Mouse (Mus musculus): ENCODE measurements at regions not wholly inside any gene's neighbourhood (a gene's known extent, or its start where the extent isn't known, plus 50 kb on each side); places are given as distances from the start of the nearest gene placed in this dataset.
"Not testable (repeated sequence)": the region's sequence is repeated elsewhere in the genome, so short reads cannot be mapped to it uniquely, and the experiment has no call there.

DNA sequence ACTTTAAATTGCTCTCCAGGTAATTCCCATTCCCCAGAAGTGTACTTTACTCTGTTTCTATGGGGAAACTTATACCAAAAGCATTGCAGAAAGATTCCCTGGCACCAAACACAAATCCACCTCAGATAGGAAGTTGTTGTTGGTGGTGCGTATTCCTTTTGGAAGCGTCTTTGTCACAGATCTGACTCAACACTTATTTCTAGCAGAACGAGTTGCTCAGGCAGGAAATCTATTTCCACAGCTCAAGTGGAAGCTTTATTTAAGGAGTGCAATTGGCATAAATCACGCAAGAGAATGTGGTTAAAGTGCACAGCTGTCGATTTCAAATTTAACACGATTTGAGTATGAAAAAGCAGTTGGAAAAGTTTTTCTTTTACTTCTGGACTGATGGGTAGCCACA lies 436.9 kb upstream of the Ghitm start:
- DNase-seq (ENCODE audit: low spot score) (no peak), ATAC-seq (ENCODE audit: low FRiP score, low read depth) (no peak)
- 65% methylated on average over 6 of the region's 6 CpGs for WGBS
- no peak overlapping the region for H3K4me3 ChIP-seq (replicated peaks; ENCODE audit: low read length)
- H3K9ac ChIP-seq (ENCODE audit: low read depth, low read length, severe bottlenecking): no peak overlapping the region
- no peak overlapping the region for H3K27ac ChIP-seq (replicated peaks; ENCODE audit: low read depth, low read length)
- no peak overlapping the region for H3K4me2 ChIP-seq (replicated peaks; ENCODE audit: low read depth, low read length, severe bottlenecking)
- H3K4me1 ChIP-seq (ENCODE audit: control insufficient read depth, insufficient read depth, low read length): no peaks in the 10 kb centered on the region
- H3K9me3 ChIP-seq (ENCODE audit: control insufficient read depth, low read length): no peaks in the 10 kb centered on the region
- no peak for TF ChIP-seq POLR2A (IDR thresholded peaks at IDR 0.05; ENCODE audit: borderline replicate concordance, extremely low read depth, insufficient read depth, insufficient read length)
- no peaks in the 10 kb centered on the region for H3K36me3 ChIP-seq (ENCODE audit: control insufficient read depth, insufficient read depth, low read length)
- H3K27me3 ChIP-seq (ENCODE audit: control insufficient read depth, insufficient read depth, low read length): no peaks in the 10 kb centered on the region

DNA sequence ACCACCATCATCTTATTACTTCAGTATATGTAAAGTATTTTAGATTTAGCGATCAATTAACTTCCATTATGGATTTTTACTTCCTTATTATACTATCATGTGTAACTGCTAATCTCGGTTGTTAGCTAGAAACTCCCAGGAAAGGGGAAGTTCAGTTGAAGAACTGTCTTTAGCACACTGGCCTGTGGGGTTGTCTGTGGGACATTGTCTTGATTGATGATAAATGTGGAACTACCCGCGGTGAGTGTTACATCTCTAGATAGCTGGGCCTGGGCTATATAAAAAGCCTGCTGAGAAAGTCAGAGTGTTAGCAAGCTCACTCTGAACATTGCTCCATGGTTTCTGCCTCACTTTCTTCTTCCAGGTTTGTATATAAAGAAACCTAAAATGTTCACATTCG lies 423.2 kb upstream of the Ghitm start:
- Histone ChIP-seq H3K36me3 (ENCODE audit: control insufficient read depth, insufficient read depth, low read length) (no peaks in the 10 kb centered on the region), H3K4me2 (replicated peaks; ENCODE audit: low read depth, low read length, severe bottlenecking) (no peak overlapping the region), H3K4me1 (ENCODE audit: control insufficient read depth, insufficient read depth, low read length) (no peaks in the 10 kb centered on the region), H3K9ac (ENCODE audit: low read depth, low read length, severe bottlenecking) (no peak overlapping the region), H3K27me3 (ENCODE audit: control insufficient read depth, insufficient read depth, low read length) (no peaks in the 10 kb centered on the region), H3K9me3 (ENCODE audit: control insufficient read depth, low read length) (no peaks in the 10 kb centered on the region), H3K27ac (replicated peaks; ENCODE audit: low read depth, low read length) (no peak overlapping the region), H3K4me3 (replicated peaks; ENCODE audit: low read length) (no peak overlapping the region)
- no peak for TF ChIP-seq POLR2A (IDR thresholded peaks at IDR 0.05; ENCODE audit: borderline replicate concordance, extremely low read depth, insufficient read depth, insufficient read length)
- no peak for DNase-seq (ENCODE audit: low spot score)
- no peak for ATAC-seq (ENCODE audit: low FRiP score, low read depth)
- 80% methylated on average over 5 of the region's 5 CpGs for WGBS

DNA sequence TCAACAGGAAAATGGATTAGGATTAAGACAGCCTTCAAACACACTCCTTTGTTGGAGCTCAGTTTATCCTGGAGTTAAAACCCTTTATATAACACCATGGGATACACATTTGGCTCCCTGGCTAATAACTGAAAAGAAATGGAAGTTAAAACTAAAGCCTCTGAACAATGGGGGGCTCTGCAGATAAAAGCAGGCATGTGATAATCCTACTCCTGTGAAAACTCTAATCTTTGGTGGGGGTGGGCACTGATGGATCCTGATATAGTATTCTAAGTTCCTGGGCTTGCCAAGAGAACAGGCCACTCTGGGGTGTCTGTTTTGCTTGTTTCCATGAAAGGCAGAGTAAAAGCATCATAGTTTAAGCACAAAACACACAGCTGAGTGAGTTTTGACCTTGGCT lies 388.5 kb upstream of the Ghitm start:
- H3K4me1 ChIP-seq (ENCODE audit: control insufficient read depth, insufficient read depth, low read length): no peaks in the 10 kb centered on the region
- no peaks in the 10 kb centered on the region for H3K36me3 ChIP-seq (ENCODE audit: control insufficient read depth, insufficient read depth, low read length)
- no peak overlapping the region for H3K4me3 ChIP-seq (replicated peaks; ENCODE audit: low read length)
- no peak overlapping the region for H3K4me2 ChIP-seq (replicated peaks; ENCODE audit: low read depth, low read length, severe bottlenecking)
- ATAC-seq (ENCODE audit: low FRiP score, low read depth): no peak
- no peak overlapping the region for H3K27ac ChIP-seq (replicated peaks; ENCODE audit: low read depth, low read length)
- no peaks in the 10 kb centered on the region for H3K27me3 ChIP-seq (ENCODE audit: control insufficient read depth, insufficient read depth, low read length)
- H3K9ac ChIP-seq (ENCODE audit: low read depth, low read length, severe bottlenecking): no peak overlapping the region
- TF ChIP-seq POLR2A (IDR thresholded peaks at IDR 0.05; ENCODE audit: borderline replicate concordance, extremely low read depth, insufficient read depth, insufficient read length): no peak
- DNase-seq (ENCODE audit: low spot score): no peak
- no peaks in the 10 kb centered on the region for H3K9me3 ChIP-seq (ENCODE audit: control insufficient read depth, low read length)

DNA sequence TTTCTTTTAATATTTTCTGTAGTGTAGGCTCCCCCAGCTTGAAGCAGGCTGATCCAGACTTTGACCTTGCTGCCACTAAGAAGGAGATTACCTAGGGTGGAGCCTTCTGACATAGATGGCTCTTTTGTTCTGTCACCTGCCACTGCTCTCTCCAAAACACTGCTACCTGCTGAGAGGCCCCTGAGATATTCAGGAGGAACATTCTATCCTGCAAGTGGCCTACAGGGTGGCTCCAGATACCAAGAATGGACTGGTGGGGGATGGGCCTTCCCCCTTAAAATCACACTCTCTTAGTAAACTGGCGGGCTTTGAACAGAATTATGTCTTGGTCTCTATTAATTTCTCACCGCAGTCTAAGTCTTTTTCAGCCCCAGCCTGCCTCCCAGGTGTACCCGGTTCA lies 385.6 kb upstream of the Ghitm start:
- H3K27me3 ChIP-seq (ENCODE audit: control insufficient read depth, insufficient read depth, low read length); H3K4me3 ChIP-seq (replicated peaks; ENCODE audit: low read length); H3K4me2 ChIP-seq (replicated peaks; ENCODE audit: low read depth, low read length, severe bottlenecking); ATAC-seq (ENCODE audit: low FRiP score, low read depth); H3K36me3 ChIP-seq (ENCODE audit: control insufficient read depth, insufficient read depth, low read length); H3K9ac ChIP-seq (ENCODE audit: low read depth, low read length, severe bottlenecking); H3K9me3 ChIP-seq (ENCODE audit: control insufficient read depth, low read length); H3K27ac ChIP-seq (replicated peaks; ENCODE audit: low read depth, low read length); H3K4me1 ChIP-seq (ENCODE audit: control insufficient read depth, insufficient read depth, low read length); DNase-seq (ENCODE audit: low spot score): not testable (repeated sequence)
- 77% methylated on average over 3 of the region's 3 CpGs for WGBS

GRCm38 (mm10) chr14:37505314-37505713 lies 370.2 kb upstream of the Ghitm start:
- Histone ChIP-seq H3K4me3 (replicated peaks; ENCODE audit: low read length) (no peak overlapping the region), H3K9me3 (ENCODE audit: control insufficient read depth, low read length) (no peaks in the 10 kb centered on the region), H3K36me3 (ENCODE audit: control insufficient read depth, insufficient read depth, low read length) (no peaks in the 10 kb centered on the region), H3K9ac (ENCODE audit: low read depth, low read length, severe bottlenecking) (no peak overlapping the region), H3K27ac (replicated peaks; ENCODE audit: low read depth, low read length) (no peak overlapping the region), H3K4me1 (ENCODE audit: control insufficient read depth, insufficient read depth, low read length) (no peaks in the 10 kb centered on the region), H3K4me2 (replicated peaks; ENCODE audit: low read depth, low read length, severe bottlenecking) (no peak overlapping the region), H3K27me3 (ENCODE audit: control insufficient read depth, insufficient read depth, low read length) (no peaks in the 10 kb centered on the region)
- no peak for TF ChIP-seq POLR2A (IDR thresholded peaks at IDR 0.05; ENCODE audit: borderline replicate concordance, extremely low read depth, insufficient read depth, insufficient read length)
- ATAC-seq (ENCODE audit: low FRiP score, low read depth): no peak
- WGBS: 82% methylated on average over 5 of the region's 5 CpGs
- DNase-seq (ENCODE audit: low spot score): no peak

GRCm38 (mm10) chr14:37490711-37491110 lies 355.6 kb upstream of the Ghitm start:
- Histone ChIP-seq H3K27me3 (ENCODE audit: control insufficient read depth, insufficient read depth, low read length) (no peaks in the 10 kb centered on the region), H3K27ac (replicated peaks; ENCODE audit: low read depth, low read length) (no peak overlapping the region), H3K36me3 (ENCODE audit: control insufficient read depth, insufficient read depth, low read length) (no peaks in the 10 kb centered on the region), H3K9me3 (ENCODE audit: control insufficient read depth, low read length) (no peaks in the 10 kb centered on the region), H3K4me3 (replicated peaks; ENCODE audit: low read length) (no peak overlapping the region), H3K4me1 (ENCODE audit: control insufficient read depth, insufficient read depth, low read length) (no peaks in the 10 kb centered on the region), H3K9ac (ENCODE audit: low read depth, low read length, severe bottlenecking) (no peak overlapping the region), H3K4me2 (replicated peaks; ENCODE audit: low read depth, low read length, severe bottlenecking) (no peak overlapping the region)
- WGBS: 75% methylated on average over 4 of the region's 4 CpGs
- no peak for DNase-seq (ENCODE audit: low spot score)
- no peak for TF ChIP-seq POLR2A (IDR thresholded peaks at IDR 0.05; ENCODE audit: borderline replicate concordance, extremely low read depth, insufficient read depth, insufficient read length)
- ATAC-seq (ENCODE audit: low FRiP score, low read depth): no peak

All from limb, embryonic 14.5 days (tissue).